Mouse (Mus musculus): Measurements from ENCODE around the gene Plppr1. TPM values are rescaled to one million over a fixed set of nuclear protein-coding genes. Genes with fewer than 3 reads are reported as not detected.

The Plppr1 gene
- polyA plus RNA-seq, 1 experiment from 2014 or later: 41.7 TPM

DNA sequence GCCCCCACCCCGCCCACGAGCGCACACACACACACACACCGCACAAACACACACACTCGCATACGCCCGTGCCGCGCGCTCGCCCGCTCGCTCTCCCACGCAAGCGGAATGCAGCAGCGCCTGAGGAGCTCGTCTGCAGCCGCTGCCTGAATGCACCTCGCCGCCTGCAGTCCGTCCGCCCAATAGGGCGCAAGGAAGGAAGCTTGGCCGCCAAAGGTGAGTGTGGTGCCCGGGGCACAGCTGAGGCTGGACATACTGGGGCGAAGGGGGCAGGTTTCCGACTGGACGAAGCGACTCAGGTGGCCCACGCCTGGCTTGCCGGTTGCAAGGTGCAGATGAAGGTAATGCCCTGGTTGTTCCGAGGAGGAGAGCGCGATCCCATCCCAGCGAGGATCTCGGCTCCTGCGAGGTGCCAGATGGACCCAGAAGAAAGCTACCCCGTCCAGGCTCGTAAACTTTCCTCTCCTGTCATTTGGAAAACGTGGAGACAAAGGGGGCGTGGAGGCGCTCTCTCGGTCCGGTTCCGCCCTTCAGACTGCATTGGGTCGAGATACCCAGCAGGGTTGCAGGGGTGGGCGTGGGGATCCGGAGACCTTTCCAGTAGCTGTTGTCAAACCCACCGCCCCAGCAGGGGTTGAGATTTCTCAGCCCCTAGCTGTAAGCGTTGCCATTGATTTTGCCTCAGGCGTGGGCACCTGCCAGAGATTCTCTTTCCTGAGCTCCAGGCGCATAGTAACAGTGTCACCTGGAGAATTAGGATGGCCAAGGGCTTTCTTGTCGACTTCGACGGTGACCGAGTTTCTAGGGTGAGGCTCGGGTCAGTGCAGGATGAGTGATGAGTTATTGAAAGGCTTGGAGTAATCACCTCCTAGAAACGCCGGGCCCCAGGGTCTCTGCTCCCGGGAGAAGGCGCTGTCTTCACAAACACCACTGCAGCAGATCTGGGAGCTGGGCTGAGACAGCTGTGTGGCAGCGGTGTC lies 619 bp downstream of the Plppr1 start:
- H3K4me1 ChIP-seq (ENCODE audit: control insufficient read depth, insufficient read depth, low read length): peaks cover 20% of the 10 kb centered on the region
- no peaks in the 10 kb centered on the region for H3K9me3 ChIP-seq (replicated peaks; ENCODE audit: control insufficient read depth, low read length)
- ATAC-seq (peak; percentile 89), DNase-seq (ENCODE audit: low spot score) (peak; percentile 81)
- peak overlapping the region; percentile 76 for H3K4me2 ChIP-seq (ENCODE audit: low read length)
- H3K27ac ChIP-seq (ENCODE audit: low read depth, low read length): peak overlapping the region; percentile 92
- no peaks in the 10 kb centered on the region for H3K36me3 ChIP-seq (ENCODE audit: control insufficient read depth, insufficient read depth, low read length)
- peak overlapping the region; percentile 79 for H3K4me3 ChIP-seq (ENCODE audit: low read depth, low read length)
- under 1% methylated on average over 62 of the region's 62 CpGs for WGBS
- peak overlapping the region; percentile 90 for H3K9ac ChIP-seq (ENCODE audit: low read length)
- no peaks in the 10 kb centered on the region for H3K27me3 ChIP-seq (replicated peaks; ENCODE audit: control insufficient read depth, insufficient read depth, low read length)

DNA sequence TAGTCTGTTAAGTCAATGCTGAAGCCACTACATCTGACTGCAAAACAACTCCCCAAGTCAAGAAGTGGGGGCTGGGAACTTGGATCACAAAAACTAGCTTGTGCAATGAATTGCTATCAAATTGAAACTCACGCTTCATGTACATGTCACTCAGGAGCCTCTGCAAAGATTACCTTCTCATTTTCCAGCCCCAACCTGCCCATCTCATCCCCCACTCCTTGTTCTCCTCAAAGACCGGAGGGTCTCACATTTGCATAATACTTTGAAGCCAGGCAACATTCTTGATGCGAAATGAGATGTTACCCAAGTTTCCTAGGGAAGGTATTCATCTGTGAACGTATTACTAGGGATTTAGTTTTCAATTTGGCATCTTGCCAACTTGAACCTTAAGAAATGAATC lies 10.4 kb downstream of the Plppr1 start:
- Histone ChIP-seq H3K9ac (ENCODE audit: low read length) (no peak overlapping the region), H3K9me3 (replicated peaks; ENCODE audit: control insufficient read depth, low read length) (no peaks in the 10 kb centered on the region), H3K4me1 (ENCODE audit: control insufficient read depth, insufficient read depth, low read length) (peaks cover 3% of the 10 kb centered on the region; the same call in 1 of the 2 replicates), H3K36me3 (ENCODE audit: control insufficient read depth, insufficient read depth, low read length) (no peaks in the 10 kb centered on the region), H3K27ac (ENCODE audit: low read depth, low read length) (no peak overlapping the region), H3K4me2 (ENCODE audit: low read length) (no peak overlapping the region), H3K27me3 (replicated peaks; ENCODE audit: control insufficient read depth, insufficient read depth, low read length) (no peaks in the 10 kb centered on the region), H3K4me3 (ENCODE audit: low read depth, low read length) (no peak overlapping the region)
- 41% methylated on average over 4 of the region's 4 CpGs for WGBS
- ATAC-seq: no peak
- no peak for DNase-seq (ENCODE audit: low spot score)

DNA sequence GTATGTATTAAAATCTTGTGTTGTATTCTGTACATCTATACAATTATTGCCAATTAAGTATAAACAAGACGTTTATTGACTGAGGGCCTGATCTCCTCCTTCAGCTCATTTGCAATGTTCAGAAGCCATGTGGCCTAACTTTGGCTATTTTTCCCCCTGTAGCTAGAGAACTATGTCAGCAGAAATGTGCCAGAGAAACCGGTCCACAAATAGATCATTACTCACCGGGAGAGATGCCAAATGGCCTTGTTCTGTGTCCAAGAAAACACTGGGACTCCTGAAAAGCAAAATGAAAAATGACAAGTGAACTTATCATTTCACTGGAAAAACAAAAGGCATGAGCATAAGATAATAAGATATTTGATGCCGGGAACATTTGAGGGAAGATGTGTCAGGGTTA lies 13.8 kb downstream of the Plppr1 start:
- no peak for ATAC-seq
- Histone ChIP-seq H3K4me2 (ENCODE audit: low read length) (no peak overlapping the region), H3K4me1 (ENCODE audit: control insufficient read depth, insufficient read depth, low read length) (no peaks in the 10 kb centered on the region), H3K9ac (ENCODE audit: low read length) (no peak overlapping the region), H3K27me3 (replicated peaks; ENCODE audit: control insufficient read depth, insufficient read depth, low read length) (no peaks in the 10 kb centered on the region), H3K36me3 (ENCODE audit: control insufficient read depth, insufficient read depth, low read length) (no peaks in the 10 kb centered on the region), H3K27ac (ENCODE audit: low read depth, low read length) (no peak overlapping the region), H3K9me3 (replicated peaks; ENCODE audit: control insufficient read depth, low read length) (no peaks in the 10 kb centered on the region), H3K4me3 (ENCODE audit: low read depth, low read length) (no peak overlapping the region)
- WGBS: 68% methylated on average over 4 of the region's 4 CpGs
- peak; percentile 35 for DNase-seq (ENCODE audit: low spot score)

DNA sequence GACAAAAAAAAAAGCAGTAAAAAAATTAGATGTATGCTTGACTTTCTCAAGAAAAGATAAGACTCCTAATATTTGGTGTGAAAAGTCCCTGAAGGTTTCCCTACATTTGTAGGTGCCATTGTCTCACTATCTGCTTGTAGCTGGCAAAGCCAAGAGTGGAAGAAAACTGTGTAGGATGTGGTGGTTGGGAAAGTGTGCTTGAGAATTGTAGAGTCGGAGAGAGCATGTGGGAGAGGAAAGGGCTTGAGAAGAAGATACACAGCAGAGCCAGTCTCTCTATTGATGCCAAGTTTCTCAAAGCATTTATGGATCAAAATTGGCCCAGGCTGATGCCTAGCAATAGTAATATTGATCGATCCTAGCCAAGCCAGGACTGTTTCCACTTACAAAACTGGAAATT lies 16.8 kb downstream of the Plppr1 start:
- no peak overlapping the region for H3K27ac ChIP-seq (ENCODE audit: low read depth, low read length)
- no peaks in the 10 kb centered on the region for H3K36me3 ChIP-seq (ENCODE audit: control insufficient read depth, insufficient read depth, low read length)
- 98% methylated on average over 2 of the region's 2 CpGs for WGBS
- H3K9ac ChIP-seq (ENCODE audit: low read length): no peak overlapping the region
- no peaks in the 10 kb centered on the region for H3K9me3 ChIP-seq (replicated peaks; ENCODE audit: control insufficient read depth, low read length)
- no peaks in the 10 kb centered on the region for H3K4me1 ChIP-seq (ENCODE audit: control insufficient read depth, insufficient read depth, low read length)
- no peak overlapping the region for H3K4me3 ChIP-seq (ENCODE audit: low read depth, low read length)
- no peak overlapping the region for H3K4me2 ChIP-seq (ENCODE audit: low read length)
- ATAC-seq: no peak
- DNase-seq (ENCODE audit: low spot score): no peak
- no peaks in the 10 kb centered on the region for H3K27me3 ChIP-seq (replicated peaks; ENCODE audit: control insufficient read depth, insufficient read depth, low read length)

DNA sequence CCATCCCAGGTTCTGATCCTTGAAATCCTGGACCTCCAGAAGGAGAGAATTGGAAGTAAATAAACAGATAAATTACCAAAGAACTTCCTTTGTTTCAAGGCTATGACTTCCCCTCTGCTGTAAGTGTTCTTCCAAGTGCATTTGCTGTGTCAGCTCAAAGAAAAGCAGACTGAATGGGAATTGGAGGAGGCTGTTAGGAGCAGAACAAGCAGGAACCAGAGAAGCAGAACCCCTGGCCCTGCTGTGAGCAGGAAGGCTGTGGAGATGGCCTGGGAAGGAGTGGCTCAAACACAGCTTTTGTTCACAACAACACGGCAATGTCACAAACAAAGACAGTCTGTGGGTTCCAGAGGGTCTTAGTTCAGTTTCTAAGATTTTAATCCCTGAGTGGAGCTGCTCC lies 20.3 kb downstream of the Plppr1 start:
- Histone ChIP-seq H3K4me3 (ENCODE audit: low read depth, low read length) (no peak overlapping the region), H3K27ac (ENCODE audit: low read depth, low read length) (no peak overlapping the region), H3K4me1 (ENCODE audit: control insufficient read depth, insufficient read depth, low read length) (no peaks in the 10 kb centered on the region), H3K36me3 (ENCODE audit: control insufficient read depth, insufficient read depth, low read length) (no peaks in the 10 kb centered on the region), H3K9ac (ENCODE audit: low read length) (no peak overlapping the region), H3K4me2 (ENCODE audit: low read length) (no peak overlapping the region), H3K27me3 (replicated peaks; ENCODE audit: control insufficient read depth, insufficient read depth, low read length) (no peaks in the 10 kb centered on the region), H3K9me3 (replicated peaks; ENCODE audit: control insufficient read depth, low read length) (no peaks in the 10 kb centered on the region)
- no peak for ATAC-seq
- WGBS: 4% methylated on average over 1 of the region's 1 CpGs
- DNase-seq (ENCODE audit: low spot score): no peak

DNA sequence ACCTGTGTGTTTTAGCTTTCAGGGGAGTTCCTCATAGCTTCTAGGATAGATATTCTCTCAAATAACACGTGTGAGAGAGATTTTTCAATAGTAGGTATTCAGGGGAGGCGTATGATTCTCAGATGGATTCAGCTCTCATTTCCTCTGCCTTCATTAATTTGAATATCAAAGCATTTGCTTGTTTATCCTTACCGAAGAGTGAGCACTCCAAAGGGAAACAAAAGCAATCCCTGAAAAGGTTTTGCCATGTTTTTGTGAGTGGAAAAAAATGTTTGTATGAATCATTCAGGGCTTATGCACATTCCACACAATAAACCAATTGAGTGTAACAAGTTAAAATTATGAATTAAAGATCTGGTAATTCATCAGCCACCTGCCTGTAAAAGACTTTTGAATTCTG lies 29.1 kb downstream of the Plppr1 start:
- no peaks in the 10 kb centered on the region for H3K9me3 ChIP-seq (replicated peaks; ENCODE audit: control insufficient read depth, low read length)
- WGBS: 7% methylated on average over 3 of the region's 3 CpGs
- no peak overlapping the region for H3K27ac ChIP-seq (ENCODE audit: low read depth, low read length)
- no peaks in the 10 kb centered on the region for H3K36me3 ChIP-seq (ENCODE audit: control insufficient read depth, insufficient read depth, low read length)
- H3K9ac ChIP-seq (ENCODE audit: low read length): no peak overlapping the region
- ATAC-seq: 0 out of 2 replicates have a peak, but pooled peaks have one; percentile 42
- no peaks in the 10 kb centered on the region for H3K27me3 ChIP-seq (replicated peaks; ENCODE audit: control insufficient read depth, insufficient read depth, low read length)
- peak; percentile 35 for DNase-seq (ENCODE audit: low spot score)
- no peak overlapping the region for H3K4me2 ChIP-seq (ENCODE audit: low read length)
- no peak overlapping the region for H3K4me3 ChIP-seq (ENCODE audit: low read depth, low read length)
- peaks cover 9% of the 10 kb centered on the region for H3K4me1 ChIP-seq (ENCODE audit: control insufficient read depth, insufficient read depth, low read length)

DNA sequence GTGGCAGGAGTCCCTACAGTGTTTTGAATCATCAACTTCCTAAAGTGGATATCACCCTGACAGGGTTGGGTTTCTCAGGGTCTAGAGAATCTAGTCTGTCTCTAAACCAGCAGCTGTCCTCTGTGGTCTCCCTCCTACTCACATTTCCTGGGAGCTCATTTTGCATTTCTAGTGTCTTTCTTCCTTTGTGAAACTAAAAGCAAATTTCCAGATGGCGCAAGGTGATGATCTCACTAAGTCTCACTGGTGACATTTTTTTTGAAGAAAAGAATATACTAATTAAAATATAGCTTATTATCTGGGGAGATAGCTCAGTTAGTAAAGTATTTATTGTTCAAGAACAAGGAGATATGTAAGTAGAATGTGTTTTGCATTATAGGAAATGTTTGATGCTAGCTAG lies 31.4 kb downstream of the Plppr1 start:
- Histone ChIP-seq H3K36me3 (ENCODE audit: control insufficient read depth, insufficient read depth, low read length) (no peaks in the 10 kb centered on the region), H3K4me1 (ENCODE audit: control insufficient read depth, insufficient read depth, low read length) (peaks cover 9% of the 10 kb centered on the region), H3K4me3 (ENCODE audit: low read depth, low read length) (no peak overlapping the region), H3K27me3 (replicated peaks; ENCODE audit: control insufficient read depth, insufficient read depth, low read length) (no peaks in the 10 kb centered on the region), H3K27ac (ENCODE audit: low read depth, low read length) (no peak overlapping the region), H3K9ac (ENCODE audit: low read length) (no peak overlapping the region), H3K4me2 (ENCODE audit: low read length) (no peak overlapping the region), H3K9me3 (replicated peaks; ENCODE audit: control insufficient read depth, low read length) (no peaks in the 10 kb centered on the region)
- ATAC-seq: no peak
- no peak for DNase-seq (ENCODE audit: low spot score)
- WGBS: 94% methylated on average over 1 of the region's 1 CpGs

DNA sequence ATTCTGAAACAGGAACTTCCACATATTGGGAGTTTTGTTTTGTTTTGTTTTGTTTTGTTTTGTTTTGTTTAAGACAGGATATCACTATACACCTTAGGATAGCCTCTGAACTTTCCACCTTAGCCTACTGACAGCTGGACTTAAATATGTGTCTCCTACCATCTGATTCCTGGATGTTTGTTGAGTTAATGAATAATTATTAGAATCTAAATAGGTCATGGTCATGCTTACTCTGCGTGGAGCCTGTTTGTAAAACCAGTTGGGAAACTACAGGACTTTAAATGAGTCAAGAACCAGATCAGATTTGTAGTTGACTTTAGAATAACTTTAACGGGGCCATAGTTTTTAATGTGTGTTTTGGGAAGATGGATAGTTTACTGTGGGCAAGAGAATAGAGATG lies 40.4 kb downstream of the Plppr1 start:
- Histone ChIP-seq H3K4me3 (ENCODE audit: low read depth, low read length) (no peak overlapping the region), H3K9me3 (replicated peaks; ENCODE audit: control insufficient read depth, low read length) (no peaks in the 10 kb centered on the region), H3K27me3 (replicated peaks; ENCODE audit: control insufficient read depth, insufficient read depth, low read length) (no peaks in the 10 kb centered on the region), H3K27ac (ENCODE audit: low read depth, low read length) (no peak overlapping the region), H3K9ac (ENCODE audit: low read length) (no peak overlapping the region), H3K36me3 (ENCODE audit: control insufficient read depth, insufficient read depth, low read length) (0 out of 2 replicates have a peak, but pooled peaks cover 3% of the 10 kb centered on the region), H3K4me2 (ENCODE audit: low read length) (no peak overlapping the region), H3K4me1 (ENCODE audit: control insufficient read depth, insufficient read depth, low read length) (peaks cover 5% of the 10 kb centered on the region; the same call in 1 of the 2 replicates)
- ATAC-seq (no peak), DNase-seq (ENCODE audit: low spot score) (no peak)
- WGBS: 86% methylated on average over 2 of the region's 2 CpGs
